Mouse (Mus musculus) left cerebral cortex, adult 9 months (tissue): ENCODE measurements at regions not wholly inside any gene's neighbourhood (a gene's known extent, or its start where the extent isn't known, plus 50 kb on each side); places are given as distances from the start of the nearest gene placed in this dataset.
A peak's percentile ranks its signal among the peaks of the same experiment; 100 is the strongest.

Experiments used
- DNase-seq, 2 experiments: peaks; one replicate each; pipeline ENCODE4 v3.0.0; 2022; ENCODE audit warnings: low spot score in 2 of 2

DNA sequence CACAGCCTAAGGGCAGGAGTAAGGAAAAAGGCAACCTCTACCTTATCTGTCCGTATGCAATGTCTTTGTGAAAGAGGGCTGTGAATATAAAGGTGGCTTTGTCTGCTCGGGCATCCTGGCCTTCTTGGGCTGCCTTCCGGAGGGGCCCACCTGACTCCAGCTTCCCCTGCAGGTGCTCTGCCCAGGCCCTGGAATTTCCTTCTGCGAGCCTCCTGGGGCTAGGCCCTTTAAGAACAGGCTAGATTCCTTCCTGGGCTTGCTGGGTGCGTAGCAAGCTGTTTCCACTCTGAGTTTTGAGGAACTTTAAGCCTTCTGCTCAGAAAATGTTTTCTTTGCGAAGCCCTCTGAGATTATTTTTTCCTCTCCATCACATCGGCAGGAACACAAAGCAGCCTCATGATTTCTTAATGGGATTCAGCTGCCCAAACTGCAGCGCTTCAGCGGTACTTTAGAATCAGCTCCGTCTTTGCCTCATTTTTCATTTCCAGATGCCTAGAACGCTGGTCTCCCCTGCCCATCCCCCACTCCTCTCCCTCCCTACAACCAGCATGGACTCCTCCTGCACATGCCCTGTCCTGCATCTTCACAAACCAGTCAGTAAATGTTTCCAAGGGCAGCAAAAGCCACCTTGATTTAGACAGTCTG is 72.9 kb upstream of the Frmd6 start:
- DNase-seq, result peak in 1 of 2 experiments; percentile 38

GRCm38 (mm10) chr12:70752911-70753290 is 72.4 kb upstream of the Frmd6 start:
- DNase-seq, result no peak

DNA sequence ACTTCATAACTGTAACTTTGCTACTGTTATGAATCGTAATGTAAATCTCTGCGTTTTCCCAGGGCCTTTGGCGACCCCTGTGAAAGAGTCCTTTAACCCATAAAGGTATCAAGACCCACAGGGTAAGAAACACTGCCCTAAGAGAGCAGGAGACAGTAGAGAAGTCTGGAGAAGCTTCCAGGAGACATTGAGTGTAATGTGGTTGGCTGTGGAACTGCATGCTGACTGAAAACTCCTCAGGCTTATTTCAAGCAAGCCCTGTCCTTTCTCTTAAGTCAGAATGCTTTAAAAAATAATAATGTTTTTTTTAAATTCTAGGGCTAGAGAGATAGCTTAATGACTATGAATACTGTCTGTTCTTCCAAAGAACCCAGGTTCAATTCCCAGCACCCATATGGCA is 71.9 kb upstream of the Frmd6 start:
- no peak for DNase-seq

DNA sequence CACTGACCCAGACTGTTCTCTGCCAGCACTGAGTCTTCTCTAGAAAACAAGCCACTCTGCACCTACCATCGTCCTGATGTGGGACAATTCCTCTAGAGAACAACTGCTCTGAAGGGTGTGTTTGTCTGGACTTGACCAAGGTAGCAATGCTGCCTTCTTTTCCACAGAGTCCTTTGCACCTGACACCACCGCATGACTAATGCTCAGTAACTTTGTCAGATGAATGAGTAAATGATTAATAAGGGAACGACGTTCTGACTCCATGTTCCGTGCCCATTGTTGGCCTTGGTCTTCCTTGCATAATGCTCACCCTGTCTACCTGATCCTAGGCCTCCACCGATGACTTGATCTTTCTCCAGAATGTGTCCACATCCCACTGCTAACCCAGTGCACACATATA is 67.2 kb upstream of the Frmd6 start:
- no peak for DNase-seq

GRCm38 (mm10) chr12:70763542-70763941 is 61.8 kb upstream of the Frmd6 start:
- DNase-seq, result no peak

DNA sequence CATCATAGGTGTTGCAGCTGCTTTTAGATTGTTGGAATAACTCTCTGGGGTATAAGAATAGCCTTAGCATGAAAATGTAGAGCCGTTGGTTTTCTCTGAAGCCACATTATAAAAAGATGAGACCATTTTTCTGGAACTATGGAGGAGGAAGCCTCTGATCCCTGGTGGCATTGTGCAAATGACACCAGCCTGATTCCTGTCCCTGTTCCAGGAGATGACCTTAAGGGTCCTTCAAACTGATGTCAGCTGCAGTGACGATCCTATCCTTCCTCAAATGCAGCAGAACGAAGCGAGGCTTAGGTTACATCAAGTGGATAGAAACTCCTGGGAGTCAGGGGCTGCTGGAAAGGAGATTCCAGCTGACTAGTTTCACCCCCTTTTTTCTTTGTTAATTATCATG is 59.0 kb upstream of the Frmd6 start:
- no peak for DNase-seq

DNA sequence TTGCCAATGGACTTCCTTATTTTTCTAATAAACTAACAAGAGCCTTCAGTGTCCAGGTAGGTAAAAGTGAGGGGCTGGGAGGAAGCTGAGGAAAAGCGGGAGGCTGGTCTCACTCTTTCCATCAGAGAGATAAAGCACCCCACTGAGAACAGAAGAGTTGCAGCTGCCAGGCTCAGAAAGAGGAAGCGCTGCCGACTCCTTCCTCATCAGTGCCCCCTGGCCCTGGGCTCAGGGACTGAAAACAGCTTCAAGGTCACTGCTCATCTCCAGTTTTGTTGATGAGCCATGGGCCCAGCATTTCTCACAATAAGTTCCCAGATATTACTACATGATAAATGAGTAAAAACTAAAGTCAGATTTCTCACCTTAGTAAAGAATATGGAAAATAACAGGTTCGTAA is 57.4 kb upstream of the Frmd6 start:
- no peak for DNase-seq

DNA sequence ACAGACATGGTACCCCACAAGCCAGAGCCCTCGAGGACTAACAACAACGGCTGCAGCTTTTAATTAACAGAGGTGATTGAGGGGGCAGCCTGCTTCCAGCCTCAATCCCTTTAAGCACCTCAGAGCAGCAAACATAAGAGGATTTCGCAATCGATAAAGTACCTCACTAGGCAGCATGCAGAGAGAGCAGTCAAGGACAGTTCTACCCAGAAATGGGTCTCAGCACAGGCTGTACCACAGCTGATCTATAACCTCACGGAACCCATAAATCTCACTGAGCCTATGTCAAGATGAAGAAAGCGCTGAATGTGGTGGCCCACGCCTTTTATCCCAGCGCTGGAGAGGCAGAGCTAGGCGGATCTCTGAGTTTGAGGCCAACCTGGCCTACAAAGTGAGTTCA is 56.6 kb upstream of the Frmd6 start:
- no peak for DNase-seq

- no peak for DNase-seq
These were observed 55.7 kb upstream of the Frmd6 start for GRCm38 (mm10) chr12:70769538-70770176.

GRCm38 (mm10) chr12:70774006-70774405 is 51.3 kb upstream of the Frmd6 start:
- no peak for DNase-seq

DNA sequence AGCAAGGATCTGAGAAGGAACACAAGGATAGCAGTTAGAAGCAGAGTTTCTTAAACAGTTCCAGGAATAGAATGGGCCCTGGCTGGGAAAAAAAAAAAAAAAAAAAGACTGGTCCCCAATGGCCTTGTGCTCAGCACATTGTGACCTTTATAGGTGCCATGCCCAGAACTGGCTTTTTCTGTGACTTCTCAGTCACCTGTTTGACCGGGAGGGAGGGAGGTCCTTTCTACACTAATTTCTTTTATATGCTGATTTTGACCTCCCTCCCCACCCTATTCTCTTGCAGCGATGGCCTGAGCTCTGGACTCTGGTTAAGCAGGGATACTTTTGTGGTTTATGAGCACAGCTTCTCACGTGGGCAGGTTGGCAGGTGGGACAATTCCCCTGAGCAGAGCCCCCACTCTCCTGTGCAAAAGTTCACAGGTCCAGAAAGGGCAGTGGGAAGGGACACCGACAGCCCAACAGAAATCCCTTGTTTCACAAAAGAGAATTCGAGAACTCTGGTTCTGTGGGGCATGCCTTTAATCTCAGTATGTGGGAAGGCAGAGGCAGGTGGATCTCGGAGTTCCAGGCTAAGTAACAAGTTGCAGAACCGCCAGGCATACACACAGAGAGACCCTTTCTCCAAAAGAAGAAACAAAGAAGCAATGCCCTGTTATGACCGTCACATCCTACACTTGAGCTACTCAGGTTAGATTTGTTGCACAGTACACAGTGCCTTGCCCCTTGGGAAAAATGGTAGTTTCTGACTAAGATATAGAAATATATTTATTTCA is 50.3 kb upstream of the Frmd6 start:
- no peak for DNase-seq
